Mouse (Mus musculus) testis, adult 2 months (tissue): ENCODE measurements at regions not wholly inside any gene's neighbourhood (a gene's known extent, or its start where the extent isn't known, plus 50 kb on each side); places are given as distances from the start of the nearest gene placed in this dataset.

Experiments
- CTCF ChIP-seq: fragments of 200-500 bp; IDR thresholded peaks from 2 replicates; pipeline ENCODE4 v1.5.1; 2012; ENCODE audit warnings: low read depth, mild to moderate bottlenecking, inconsistent platforms, low read length, moderate library complexity; ENCODE audit not compliant: control insufficient read depth, insufficient read depth, insufficient replicate concordance
- POLR2A ChIP-seq: fragments of 200-500 bp; IDR thresholded peaks from 2 replicates; pipeline ENCODE4 v1.6.1; 2012; ENCODE audit warnings: low read depth, mild to moderate bottlenecking, inconsistent platforms, low read length, moderate library complexity; ENCODE audit not compliant: control insufficient read depth

DNA sequence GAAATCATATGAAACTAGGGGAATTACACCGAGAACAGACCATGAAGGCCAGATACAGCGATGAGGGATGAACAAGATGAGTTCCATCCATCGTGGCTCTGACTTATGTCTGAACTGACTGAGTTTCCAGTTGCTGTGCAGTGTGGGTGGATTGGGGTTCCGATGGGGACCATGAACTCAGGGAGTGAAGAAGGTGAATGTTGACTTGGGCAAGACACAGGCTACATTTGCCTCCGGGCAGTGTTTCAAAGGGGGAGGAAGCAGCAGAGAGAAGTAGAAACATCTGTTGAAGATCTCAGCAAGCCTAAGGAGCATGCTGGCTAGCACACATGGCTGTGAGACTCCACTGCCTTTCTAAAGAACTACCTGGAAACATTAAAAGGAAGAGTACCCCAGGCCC lies 194.4 kb upstream of the Krr1 start:
- TF ChIP-seq POLR2A = no peak
- no peak for TF ChIP-seq CTCF
